15 mouse cellular contexts compared by ENCODE assay signal in genomic region chr2:119602488-119602887, GRCm38 (mm10). TPM values are rescaled to one million over a fixed set of nuclear protein-coding genes. Genes with fewer than 3 reads are reported as not detected.
DNase-seq lines count a peak whose midpoint lies in the region; ATAC-seq and TF ChIP-seq lines count a peak whose summit lies in the region.
"Had no signal": no experiment of that assay in that cellular context is flagged by ENCODE, and none has a peak within 500 bp of the region (broad histone marks: within the 10 kb centered on the region; RNA-seq: fewer than 3 reads in every experiment).

No protein-coding gene starts in this region.

- no peak overlapping the region for H3K9ac ChIP-seq in intestine, embryonic 16.5 days (ENCODE audit: low read depth, low read length)
- no peak overlapping the region for H3K9ac ChIP-seq in intestine, embryonic 15.5 days
- peak overlapping the region; percentile 20; the same call in 1 of the 2 replicates for H3K9ac ChIP-seq in liver, embryonic 14.5 days (replicated peaks)
- H3K9ac ChIP-seq: hindbrain, embryonic 12.5 days; lung, embryonic 14.5 days had no signal

- no peaks in the 10 kb centered on the region for H3K9me3 ChIP-seq in intestine, embryonic 16.5 days (ENCODE audit: control insufficient read depth, low read length)
- no peaks in the 10 kb centered on the region for H3K9me3 ChIP-seq in intestine, embryonic 15.5 days
- H3K9me3 ChIP-seq in liver, embryonic 14.5 days (ENCODE audit: control insufficient read depth, low read length): no peaks in the 10 kb centered on the region
- H3K9me3 ChIP-seq: hindbrain, embryonic 12.5 days had no signal

- 0 out of 2 replicates have a peak, but pooled peaks have one; percentile 55 for ATAC-seq in intestine, embryonic 16.5 days
- no peak for ATAC-seq in intestine, embryonic 15.5 days
- no peak for ATAC-seq in liver, embryonic 14.5 days (ENCODE audit: insufficient read depth)
- ATAC-seq: midbrain, embryonic 16.5 days had no signal

- H3K27me3 ChIP-seq in intestine, embryonic 16.5 days (replicated peaks; ENCODE audit: control insufficient read depth, insufficient read depth, low read length): no peaks in the 10 kb centered on the region
- no peaks in the 10 kb centered on the region for H3K27me3 ChIP-seq in intestine, embryonic 15.5 days (replicated peaks)
- H3K27me3 ChIP-seq in liver, embryonic 14.5 days (ENCODE audit: control insufficient read depth, insufficient read depth, low read length): no peaks in the 10 kb centered on the region
- H3K27me3 ChIP-seq: hindbrain, embryonic 12.5 days had no signal

- H3K36me3 ChIP-seq in intestine, embryonic 16.5 days (ENCODE audit: control insufficient read depth, insufficient read depth, low read length): peaks cover 5% of the 10 kb centered on the region; the same call in 1 of the 2 replicates
- peaks cover 13% of the 10 kb centered on the region for H3K36me3 ChIP-seq in intestine, embryonic 15.5 days
- H3K36me3 ChIP-seq in liver, embryonic 14.5 days (replicated peaks; ENCODE audit: control insufficient read depth, insufficient read depth, low read depth): peaks cover 78% of the 10 kb centered on the region

- peak; percentile 5 for DNase-seq in lung, postnatal 10 days
- no peak for DNase-seq in lung, postnatal 4 days
- no peak for DNase-seq in liver, embryonic 14.5 days (ENCODE audit: low read depth in 3 of 3, low spot score in 3 of 3)
- peak; percentile 54 for DNase-seq in yolk sac, embryonic 10.5 days (ENCODE audit: low spot score)
- DNase-seq in spleen, adult 12 weeks (ENCODE audit: low spot score): no peak
- DNase-seq: adrenal gland, postnatal 36 days; cerebellum, adult 2 months; left cerebral cortex, postnatal 4 days; lung, embryonic 14.5 days; thymus, adult 2 months had no signal

- TF ChIP-seq CTCF in liver, embryonic 14.5 days (IDR thresholded peaks at IDR 0.05; ENCODE audit: low read depth): no peak

- H3K4me2 ChIP-seq in intestine, embryonic 16.5 days (ENCODE audit: low read depth, low read length): no peak overlapping the region
- H3K4me2 ChIP-seq in intestine, embryonic 15.5 days (replicated peaks): no peak overlapping the region
- peak overlapping the region; percentile 54 for H3K4me2 ChIP-seq in liver, embryonic 14.5 days (ENCODE audit: low read depth)
- H3K4me2 ChIP-seq: hindbrain, embryonic 12.5 days; lung, embryonic 14.5 days had no signal

- no peak for TF ChIP-seq EP300 in liver, embryonic 14.5 days (IDR thresholded peaks at IDR 0.05; ENCODE audit: low read depth)

- 37% methylated on average over 1 of the region's 1 CpGs for WGBS in intestine, embryonic 16.5 days
- WGBS in intestine, embryonic 15.5 days: 52% methylated on average over 1 of the region's 1 CpGs
- WGBS in liver, embryonic 14.5 days (ENCODE audit: insufficient replicate concordance): 61% methylated on average over 1 of the region's 1 CpGs

- peak overlapping the region; percentile 48; the same call in 1 of the 2 replicates for H3K27ac ChIP-seq in intestine, embryonic 16.5 days (ENCODE audit: low read length)
- H3K27ac ChIP-seq in intestine, embryonic 15.5 days: no peak overlapping the region
- H3K27ac ChIP-seq in liver, embryonic 14.5 days: peak overlapping the region; percentile 89
- H3K27ac ChIP-seq: hindbrain, embryonic 12.5 days; layer of hippocampus, adult 2 months had no signal

- no peak overlapping the region for H3K4me3 ChIP-seq in intestine, embryonic 16.5 days (ENCODE audit: low read length)
- H3K4me3 ChIP-seq in intestine, embryonic 15.5 days (replicated peaks): no peak overlapping the region
- no peak overlapping the region; a peak in 1 of 4 replicates for H3K4me3 ChIP-seq in liver, embryonic 14.5 days (ENCODE audit: insufficient read depth in 1 of 2, low read depth in 2 of 2, low read length in 2 of 2)
- H3K4me3 ChIP-seq: hindbrain, embryonic 12.5 days; layer of hippocampus, adult 2 months had no signal

- H3K4me1 ChIP-seq in intestine, embryonic 16.5 days (ENCODE audit: control insufficient read depth, insufficient read depth, low read length): 0 out of 2 replicates have a peak, but pooled peaks cover 4% of the 10 kb centered on the region
- no peaks in the 10 kb centered on the region for H3K4me1 ChIP-seq in intestine, embryonic 15.5 days (replicated peaks)
- H3K4me1 ChIP-seq in liver, embryonic 14.5 days (replicated peaks; ENCODE audit: control insufficient read depth in 2 of 2, insufficient read depth in 2 of 2, low read length in 1 of 2): peaks cover 47 to 53% of the 10 kb centered on the region in 2 experiments

RNA-seq across cellular contexts. Expression of gene Nusap1, which starts 15.6 kb away (rescaled TPM):
- polyA plus RNA-seq in intestine, embryonic 16.5 days (2015; fragmentation: Nextera tagmentation; extraction: Ambion mirVana): 50.5 and 57.1 TPM in 2 replicates
- polyA plus RNA-seq in intestine, embryonic 15.5 days (2015; fragmentation: Nextera tagmentation; extraction: Ambion mirVana): 56.6 and 65.4 TPM in 2 replicates
- polyA plus RNA-seq in liver, embryonic 14.5 days (2012; rRNA removed): 24.3 and 45.1 TPM in 2 replicates
- polyA plus RNA-seq in liver, embryonic 14.5 days (2014; fragmentation: Nextera tagmentation; extraction: Ambion mirVana): 88.3 and 88.4 TPM in 2 replicates

RNA-seq across cellular contexts. Expression of gene Oip5, which starts 15.8 kb away (rescaled TPM):
- 18.2 and 23.6 TPM in 2 replicates for polyA plus RNA-seq in intestine, embryonic 16.5 days (2015; fragmentation: Nextera tagmentation; extraction: Ambion mirVana)
- polyA plus RNA-seq in intestine, embryonic 15.5 days (2015; fragmentation: Nextera tagmentation; extraction: Ambion mirVana): 21.0 and 22.8 TPM in 2 replicates
- 22.6 and 23.9 TPM in 2 replicates for polyA plus RNA-seq in liver, embryonic 14.5 days (2012; rRNA removed)
- 30.1 and 37.8 TPM in 2 replicates for polyA plus RNA-seq in liver, embryonic 14.5 days (2014; fragmentation: Nextera tagmentation; extraction: Ambion mirVana)

RNA-seq across cellular contexts. Expression of gene Chp1, which starts 55.0 kb away (rescaled TPM):
- polyA plus RNA-seq in intestine, embryonic 16.5 days (2015; fragmentation: Nextera tagmentation; extraction: Ambion mirVana): 56.7 and 60.6 TPM in 2 replicates
- polyA plus RNA-seq in intestine, embryonic 15.5 days (2015; fragmentation: Nextera tagmentation; extraction: Ambion mirVana): 53.6 and 54.9 TPM in 2 replicates
- 28.1 and 31.3 TPM in 2 replicates for polyA plus RNA-seq in liver, embryonic 14.5 days (2012; rRNA removed)
- 47.5 and 49.3 TPM in 2 replicates for polyA plus RNA-seq in liver, embryonic 14.5 days (2014; fragmentation: Nextera tagmentation; extraction: Ambion mirVana)

RNA-seq across cellular contexts. Expression of gene Exd1, which starts 55.1 kb away (rescaled TPM):
- polyA plus RNA-seq in intestine, embryonic 16.5 days (2015; fragmentation: Nextera tagmentation; extraction: Ambion mirVana): 0.36 and 0.39 TPM in 2 replicates
- polyA plus RNA-seq in intestine, embryonic 15.5 days (2015; fragmentation: Nextera tagmentation; extraction: Ambion mirVana): 0.18 and 0.25 TPM in 2 replicates
- polyA plus RNA-seq in liver, embryonic 14.5 days (2012; rRNA removed): 0.11 and 0.12 TPM in 2 replicates
- polyA plus RNA-seq in liver, embryonic 14.5 days (2014; fragmentation: Nextera tagmentation; extraction: Ambion mirVana): 0.14 and 0.15 TPM in 2 replicates

Comparison
In these comparisons a context has a peak if more than half of its experiments do, and no peak if none do; other contexts are left out.
1. DNase-seq: peak in lung, postnatal 10 days (single experiment) and yolk sac, embryonic 10.5 days (single experiment); none in lung, postnatal 4 days (0 of 2), liver, embryonic 14.5 days (0 of 3) and spleen, adult 12 weeks (single experiment).